Mouse (Mus musculus) lung, postnatal 0 days (tissue): ENCODE results near the gene Rnls.

Source experiments
- CTCF ChIP-seq: IDR thresholded peaks from 2 replicates; pipeline ENCODE4 v1.5.1; 2016; ENCODE audit warnings: antibody characterized with exemption, mild to moderate bottlenecking
- EP300 ChIP-seq: IDR thresholded peaks from 2 replicates; pipeline ENCODE4 v1.6.1; 2016; ENCODE audit warnings: antibody characterized with exemption, mild to moderate bottlenecking, control low read depth

GRCm38 (mm10) chr19:33429457-33429856 is 37.4 kb upstream of the Rnls start:
- no peak for TF ChIP-seq EP300
- TF ChIP-seq CTCF: no peak
